15 mouse cellular contexts compared by ENCODE assay signal in genomic region chr3:69561686-69562085, GRCm38 (mm10). TPM values are rescaled to one million over a fixed set of nuclear protein-coding genes. Genes with fewer than 3 reads are reported as not detected.
DNase-seq lines count a peak whose midpoint lies in the region.
"Had no signal": no experiment of that assay in that cellular context is flagged by ENCODE, and none has a peak within 500 bp of the region (broad histone marks: within the 10 kb centered on the region; RNA-seq: fewer than 3 reads in every experiment).

No protein-coding gene starts in this region.

- DNase-seq in heart, postnatal 10 days: peak; percentile 9 to 10
- DNase-seq in heart, adult 8-10 months (ENCODE audit: low spot score): no peak
- peak; percentile 47 for DNase-seq in kidney, adult 9 months
- no peak for DNase-seq in kidney, adult 18-20 months
- peak; percentile 28 to 47 for DNase-seq in adrenal gland, postnatal 36 days
- peak; percentile 54 for DNase-seq in kidney, postnatal 10 days
- no peak for DNase-seq in thymus, postnatal 25 days
- DNase-seq in right cerebral cortex, postnatal 4 days: no peak
- DNase-seq: cerebellum, adult 18-20 months; cerebellum, postnatal 36 days; gastrocnemius, postnatal 10 days; left cerebral cortex, postnatal 4 days; lung, adult 18-20 months; right cerebral cortex, postnatal 14 days; thymus, postnatal 4 days had no signal

- intact Hi-C loops in heart, postnatal 10 days (cut with DNase I): no loop called here

RNA-seq across cellular contexts. Expression of gene B3galnt1, which starts 37.1 kb away (rescaled TPM):
- 1 to 10 TPM; 4.4 to 5.0 TPM for total RNA-seq in heart, postnatal 10 days (2021)
- total RNA-seq in heart, adult 8-10 months (2022): 1 to 10 TPM; 1.4 to 2.8 (median 1.7) TPM
- total RNA-seq in adrenal gland, postnatal 36 days (2021): 10 to 100 TPM; 10.8 to 12.7 TPM

Comparison
In these comparisons a context has a peak if more than half of its experiments do, and no peak if none do; other contexts are left out.
1. DNase-seq: peak in heart, postnatal 10 days (2 of 2), kidney, adult 9 months (single experiment), adrenal gland, postnatal 36 days (2 of 2) and kidney, postnatal 10 days (single experiment); none in heart, adult 8-10 months (single experiment), kidney, adult 18-20 months (single experiment), thymus, postnatal 25 days (single experiment) and right cerebral cortex, postnatal 4 days (single experiment).